Mouse (Mus musculus) limb, embryonic 11.5 days (tissue): ENCODE results near the gene Ankrd35. TPM values are rescaled to one million over a fixed set of nuclear protein-coding genes. Genes with fewer than 3 reads are reported as not detected.
A peak's percentile ranks its signal among the peaks of the same experiment; 100 is the strongest.

Experiments used
- ATAC-seq: fragments of 200-750 bp; cut with Nextera tagmentation; 2 replicates; pipeline ENCODE4 v1.8.0; 2017; ENCODE audit warnings: low read depth; ENCODE audit not compliant: insufficient number of reproducible peaks, low FRiP score, low TSS enrichment
- DNase-seq: peaks from one replicate; pipeline ENCODE4 v3.0.0-alpha.2; 2015; ENCODE audit warnings: low spot score
- H3K27ac ChIP-seq: fragments of 300-500 bp; sonication (generic); replicated peaks from 2 replicates; pipeline ENCODE4 v1.5.1; 2014; ENCODE audit warnings: low read depth, mild to moderate bottlenecking, low read length
- H3K27me3 ChIP-seq: fragments of 300-500 bp; sonication (generic); 2 replicates; pipeline ENCODE4 v1.6.1; 2014; ENCODE audit warnings: mild to moderate bottlenecking, low read length, mixed read lengths; ENCODE audit not compliant: control insufficient read depth, insufficient read depth
- H3K36me3 ChIP-seq: fragments of 300-500 bp; sonication (generic); 2 replicates; pipeline ENCODE4 v1.6.1; 2014; ENCODE audit warnings: mild to moderate bottlenecking, low read length, moderate library complexity, mixed read lengths; ENCODE audit not compliant: control insufficient read depth, insufficient read depth
- H3K4me1 ChIP-seq: fragments of 300-500 bp; sonication (generic); 2 replicates; pipeline ENCODE4 v1.6.1; 2014; ENCODE audit warnings: low read length, mixed read lengths; ENCODE audit not compliant: control insufficient read depth, insufficient read depth
- H3K4me2 ChIP-seq: fragments of 300-500 bp; sonication (generic); 2 replicates; pipeline ENCODE4 v1.6.1; 2014; ENCODE audit warnings: low read depth, mild to moderate bottlenecking, moderate library complexity; ENCODE audit not compliant: severe bottlenecking
- H3K4me3 ChIP-seq: fragments of 300-500 bp; sonication (generic); 2 replicates; pipeline ENCODE4 v1.5.1; 2014; ENCODE audit warnings: low read depth, low read length
- H3K9ac ChIP-seq: fragments of 300-500 bp; sonication (generic); 2 replicates; pipeline ENCODE4 v1.6.1; 2014; ENCODE audit warnings: mild to moderate bottlenecking, low read length
- H3K9me3 ChIP-seq: fragments of 300-500 bp; sonication (generic); 2 replicates; pipeline ENCODE4 v1.6.1; 2016; ENCODE audit warnings: low read length; ENCODE audit not compliant: control insufficient read depth
- WGBS: fragments of 180-500 bp; shearing (Covaris S2); extraction: QIAGEN DNeasy Blood & Tissue Kit; methylation state at CpG from one replicate; pipeline ENCODE4 v1.1.7; 2014; 5-methylcytosine and 5-hydroxymethylcytosine counted together
- polyA plus RNA-seq: library from polyadenylated mRNA; unstranded; fragments of >200 nt; fragmentation: Nextera tagmentation; extraction: Ambion mirVana; gene quantifications from 2 replicates; pipeline ENCODE4 v1.2.1, GENCODE M21; 2014

Ankrd35 gene
- 0.31 and 0.45 TPM in 2 replicates for polyA plus RNA-seq

GRCm38 (mm10) chr3:96669727-96670468, at the start of gene Ankrd35:
Gene Ankrd35 (plus strand): TSS chr3:96670131.
- Histone ChIP-seq H3K9me3 (no peaks in the 10 kb centered on the region), H3K4me3 (peak within 1 kb of the TSS; percentile 16; the same call in 1 of the 2 replicates), H3K36me3 (no peaks in the 10 kb centered on the region), H3K27me3 (no peaks in the 10 kb centered on the region), H3K4me2 (peak within 1 kb of the TSS; percentile 43), H3K27ac (no peak within 1 kb of the TSS), H3K4me1 (0 out of 2 replicates have a peak, but pooled peaks cover 2% of the 10 kb centered on the region), H3K9ac (no peak within 1 kb of the TSS)
- peak; percentile 86 for DNase-seq
- ATAC-seq, result peak; percentile 88
- 4% methylated on average over 35 of the region's 35 CpGs for WGBS

DNA sequence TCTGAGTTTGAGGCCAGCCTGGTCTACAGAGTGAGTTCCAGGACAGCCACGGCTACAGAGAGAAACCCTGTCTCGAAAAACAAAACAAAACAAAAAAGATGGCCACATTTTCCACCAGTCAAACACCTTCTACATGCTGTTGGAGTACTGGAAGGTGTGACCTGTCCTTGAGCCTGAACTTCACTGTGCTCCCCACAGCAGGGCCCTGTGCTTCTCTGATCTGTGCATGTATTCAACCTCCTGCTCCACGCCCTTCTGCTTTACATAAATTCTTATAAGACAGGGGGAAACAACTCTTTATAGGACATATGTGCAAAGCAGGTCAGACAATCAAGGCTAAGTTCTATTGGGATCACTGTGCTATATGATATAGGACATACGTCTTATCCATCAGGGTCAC, 46.7 kb upstream of the Ankrd35 start:
- no peak for DNase-seq
- no peak for ATAC-seq
- WGBS, result 89% methylated on average over 4 of the region's 4 CpGs
- H3K4me2 ChIP-seq, result no peak overlapping the region
- no peaks in the 10 kb centered on the region for H3K9me3 ChIP-seq
- no peak overlapping the region for H3K4me3 ChIP-seq
- H3K27ac ChIP-seq, result no peak overlapping the region
- no peaks in the 10 kb centered on the region for H3K4me1 ChIP-seq
- no peak overlapping the region for H3K9ac ChIP-seq
- peaks cover 13% of the 10 kb centered on the region for H3K36me3 ChIP-seq
- H3K27me3 ChIP-seq, result no peaks in the 10 kb centered on the region

DNA sequence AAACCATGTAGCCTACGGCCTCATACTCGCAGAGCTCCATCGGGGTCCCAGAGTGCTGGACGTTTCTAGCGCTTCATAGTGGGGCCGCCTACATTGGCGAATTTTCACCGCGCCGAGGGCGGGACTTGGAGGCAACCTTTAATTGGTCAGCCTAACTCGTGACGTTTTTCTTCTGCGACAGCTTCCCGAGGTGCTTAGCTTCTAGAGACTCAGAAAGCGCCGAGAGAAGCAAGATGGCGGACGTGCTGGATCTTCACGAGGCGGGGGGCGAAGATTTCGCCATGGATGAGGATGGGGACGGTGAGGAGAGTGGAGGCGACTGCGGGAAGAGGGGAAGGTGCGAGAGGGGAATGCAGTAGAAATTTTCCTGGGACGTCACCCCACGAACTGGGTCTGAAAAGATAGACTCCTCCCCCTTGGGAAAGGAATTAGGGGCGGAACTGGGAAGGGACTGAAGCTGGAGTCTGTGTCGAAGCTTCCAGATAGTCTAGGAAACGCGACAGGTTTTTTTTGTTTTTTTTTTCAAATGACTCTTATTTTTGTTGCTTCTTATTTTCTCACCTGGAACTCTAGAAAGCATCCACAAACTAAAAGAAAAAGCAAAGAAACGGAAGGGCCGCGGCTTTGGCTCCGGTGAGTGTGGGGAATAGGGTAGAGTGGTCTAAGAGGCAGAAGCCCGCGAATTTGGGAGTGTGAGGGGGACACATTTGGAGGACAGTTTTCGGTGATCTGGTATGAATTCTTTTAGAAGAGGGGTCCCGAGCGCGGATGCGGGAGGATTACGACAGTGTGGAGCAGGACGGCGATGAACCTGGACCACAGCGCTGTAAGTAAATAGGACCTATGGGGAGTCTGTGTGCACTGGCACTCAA, 40.0 kb upstream of the Ankrd35 start, which contains the start of gene Rbm8a:
Gene Rbm8a, plus strand, starts transcription at position 205 of the 872 bp plus-strand sequence.
- peak; percentile 91 for ATAC-seq
- H3K27me3 ChIP-seq, result no peaks in the 10 kb centered on the region
- peaks cover 2% of the 10 kb centered on the region; the same call in 1 of the 2 replicates for H3K9me3 ChIP-seq
- WGBS, result 1% methylated on average over 48 of the region's 48 CpGs
- peaks cover 8% of the 10 kb centered on the region; the same call in 1 of the 2 replicates for H3K4me1 ChIP-seq
- peak within 1 kb of the TSS; percentile 62 for H3K4me2 ChIP-seq
- peak; percentile 98 for DNase-seq
- peaks cover 7% of the 10 kb centered on the region; the same call in 1 of the 2 replicates for H3K36me3 ChIP-seq
- peak within 1 kb of the TSS; percentile 77 for H3K9ac ChIP-seq
- H3K27ac ChIP-seq, result no peak within 1 kb of the TSS
- H3K4me3 ChIP-seq, result peak within 1 kb of the TSS; percentile 74

DNA sequence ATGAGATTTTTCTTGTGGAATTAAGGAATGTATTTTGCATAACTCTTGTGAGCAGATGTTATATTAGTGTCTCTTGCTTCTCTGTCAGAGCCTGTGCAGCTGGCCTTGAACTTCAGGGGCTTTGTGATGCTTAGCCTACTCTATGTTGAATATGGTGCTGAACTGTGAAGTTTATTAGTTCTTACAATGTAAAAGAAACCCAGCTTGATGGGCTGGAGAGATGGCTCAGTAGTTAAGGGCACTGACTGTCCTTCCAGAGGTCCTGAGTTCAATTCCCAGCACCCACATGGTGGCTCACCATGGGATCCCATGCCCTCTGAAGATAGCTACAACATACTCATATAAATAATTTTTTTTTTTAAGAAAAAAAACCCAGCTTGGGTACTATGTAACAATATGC, 37.9 kb upstream of the Ankrd35 start:
- Histone ChIP-seq H3K4me3 (no peak overlapping the region), H3K27ac (no peak overlapping the region), H3K9ac (no peak overlapping the region), H3K4me2 (no peak overlapping the region), H3K9me3 (peaks cover 2% of the 10 kb centered on the region; the same call in 1 of the 2 replicates), H3K27me3 (no peaks in the 10 kb centered on the region), H3K4me1 (peaks cover 10% of the 10 kb centered on the region; the same call in 1 of the 2 replicates), H3K36me3 (peaks cover 7% of the 10 kb centered on the region; the same call in 1 of the 2 replicates)
- DNase-seq, result no peak
- no peak for ATAC-seq

GRCm38 (mm10) chr3:96634015-96634414, 35.9 kb upstream of the Ankrd35 start:
- Histone ChIP-seq H3K4me2 (no peak overlapping the region), H3K36me3 (peaks cover 11% of the 10 kb centered on the region; the same call in 1 of the 2 replicates), H3K27me3 (no peaks in the 10 kb centered on the region), H3K9ac (no peak overlapping the region), H3K4me3 (no peak overlapping the region), H3K27ac (no peak overlapping the region), H3K4me1 (peaks cover 10% of the 10 kb centered on the region; the same call in 1 of the 2 replicates), H3K9me3 (peaks cover 2% of the 10 kb centered on the region; the same call in 1 of the 2 replicates)
- ATAC-seq (no peak), DNase-seq (no peak)
- 63% methylated on average over 1 of the region's 1 CpGs for WGBS

DNA sequence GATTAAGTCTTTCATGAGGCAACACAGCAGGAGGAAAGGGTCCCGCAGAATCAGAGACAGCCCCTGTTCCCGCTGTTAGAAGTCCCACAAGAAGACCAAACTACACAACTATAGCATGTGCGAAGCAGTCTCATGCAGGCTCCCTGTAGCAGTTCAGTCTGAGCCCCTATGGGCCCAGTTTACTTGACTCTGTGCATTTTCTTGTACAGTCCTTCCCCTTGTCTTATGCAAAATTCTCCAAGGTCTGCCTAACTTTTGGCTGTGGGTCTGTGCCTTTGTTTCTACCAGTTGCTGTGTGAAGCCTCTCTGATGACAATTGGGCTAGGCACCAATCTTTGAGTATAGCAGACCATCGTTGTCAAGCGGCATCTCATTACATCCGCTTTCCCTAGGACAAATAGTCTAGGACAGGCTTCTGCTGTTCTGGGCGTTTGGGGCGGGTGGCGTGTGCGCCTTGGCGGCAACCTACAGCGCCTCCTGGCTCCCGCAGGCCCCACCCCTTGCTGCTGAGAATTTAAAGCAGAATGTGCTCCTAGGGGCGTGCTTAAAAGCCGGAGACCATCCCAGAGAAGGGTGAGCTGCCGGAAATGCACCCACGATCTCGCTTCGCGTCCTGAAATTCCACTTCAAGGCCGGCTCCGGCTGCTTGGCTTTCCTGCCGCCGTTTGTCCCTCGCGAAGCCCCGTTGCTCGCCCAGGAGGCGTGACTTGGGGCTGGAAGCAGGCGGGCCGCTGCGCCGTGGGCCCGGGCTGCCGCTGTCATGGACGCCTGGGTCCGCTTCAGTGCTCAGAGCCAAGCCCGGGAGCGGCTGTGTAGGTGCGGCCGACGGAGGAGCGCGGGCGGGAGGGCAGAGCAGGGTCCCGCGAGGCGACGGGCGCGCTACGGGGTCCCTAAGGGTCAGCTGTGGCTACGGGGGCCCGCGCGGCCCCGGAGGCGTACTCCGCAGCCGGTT, 34.7 kb upstream of the Ankrd35 start, which contains the start of the genes Pex11b and Gm42957:
Gene Pex11b, plus strand, starts transcription at position 449 of the 952 bp plus-strand sequence.
Gene Gm42957, plus strand, starts transcription at position 547 of the 952 bp plus-strand sequence.
- Histone ChIP-seq H3K4me1 (peaks cover 10% of the 10 kb centered on the region; the same call in 1 of the 2 replicates), H3K9me3 (peaks cover 2% of the 10 kb centered on the region; the same call in 1 of the 2 replicates), H3K4me2 (peak within 1 kb of the TSS; percentile 81), H3K9ac (peak within 1 kb of the TSS; percentile 95), H3K36me3 (peaks cover 13% of the 10 kb centered on the region; the same call in 1 of the 2 replicates), H3K27me3 (no peaks in the 10 kb centered on the region), H3K4me3 (peak within 1 kb of the TSS; percentile 95), H3K27ac (peak within 1 kb of the TSS; percentile 73; the same call in 1 of the 2 replicates)
- ATAC-seq (peak; percentile 81), DNase-seq (peak; percentile 86)
- WGBS, result 2% methylated on average over 60 of the region's 60 CpGs

GRCm38 (mm10) chr3:96635906-96636305, 34.0 kb upstream of the Ankrd35 start:
- Histone ChIP-seq H3K4me3 (peak overlapping the region; percentile 95), H3K27me3 (no peaks in the 10 kb centered on the region), H3K4me1 (peaks cover 6% of the 10 kb centered on the region; the same call in 1 of the 2 replicates), H3K9ac (peak overlapping the region; percentile 95), H3K27ac (peak overlapping the region; percentile 73; the same call in 1 of the 2 replicates), H3K36me3 (peaks cover 13% of the 10 kb centered on the region; the same call in 1 of the 2 replicates), H3K9me3 (peaks cover 2% of the 10 kb centered on the region; the same call in 1 of the 2 replicates), H3K4me2 (peak overlapping the region; percentile 81)
- ATAC-seq (no peak), DNase-seq (no peak)
- WGBS, result 11% methylated on average over 15 of the region's 15 CpGs
